Mouse (Mus musculus) right cerebral cortex, postnatal 4 days (tissue): Measurements from ENCODE around the gene Rasgrp3.

Experiments used
- DNase-seq: peaks from one replicate; pipeline ENCODE4 v3.0.0-alpha.2; 2022

Gene Rasgrp3

GRCm38 (mm10) chr17:75506097-75506675 lies 70.5 kb downstream of the Rasgrp3 start:
- no peak for DNase-seq

DNA sequence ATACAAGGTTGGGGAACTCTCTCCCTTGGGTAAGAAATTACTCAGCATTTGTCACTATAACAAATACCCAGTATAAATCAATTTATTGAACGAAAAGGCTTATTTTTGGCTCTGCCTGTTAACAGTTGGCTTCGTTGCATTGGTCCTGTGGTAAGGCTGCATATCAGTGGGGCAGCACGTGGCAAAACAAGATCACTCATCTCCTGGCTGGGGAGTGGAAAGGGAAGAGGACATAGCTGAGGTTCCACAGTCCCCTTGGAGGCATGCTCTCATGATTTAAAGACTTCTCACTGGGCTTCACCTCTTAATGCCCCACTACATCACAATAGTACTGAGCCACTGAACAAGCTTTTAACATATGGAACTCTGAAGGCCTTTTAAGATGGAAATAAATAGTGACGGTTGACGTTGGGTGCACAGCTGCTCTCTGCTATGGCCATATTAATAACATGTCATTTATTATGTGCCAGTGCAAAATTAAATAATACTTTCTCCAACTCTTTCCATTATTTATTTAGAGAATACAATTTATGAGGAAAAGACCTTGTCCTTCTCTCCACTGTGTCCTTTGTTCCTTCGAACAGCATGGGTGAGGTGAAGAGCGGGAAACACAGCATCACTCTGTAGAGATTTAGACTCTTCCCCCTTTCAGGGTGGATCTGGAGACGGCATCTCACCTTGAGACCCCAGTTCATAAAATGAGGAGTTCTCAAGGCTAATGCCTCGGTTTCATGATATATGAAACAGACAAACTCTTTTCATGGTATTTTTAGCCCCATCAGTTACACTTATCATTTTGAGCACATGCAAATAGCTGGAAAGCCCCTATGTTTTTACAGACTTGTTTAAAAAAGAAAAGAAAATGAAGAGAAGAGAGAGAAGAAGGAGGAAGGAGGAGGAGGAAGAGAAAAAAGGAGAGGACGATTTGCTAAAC lies 71.3 kb downstream of the Rasgrp3 start:
- no peak for DNase-seq

DNA sequence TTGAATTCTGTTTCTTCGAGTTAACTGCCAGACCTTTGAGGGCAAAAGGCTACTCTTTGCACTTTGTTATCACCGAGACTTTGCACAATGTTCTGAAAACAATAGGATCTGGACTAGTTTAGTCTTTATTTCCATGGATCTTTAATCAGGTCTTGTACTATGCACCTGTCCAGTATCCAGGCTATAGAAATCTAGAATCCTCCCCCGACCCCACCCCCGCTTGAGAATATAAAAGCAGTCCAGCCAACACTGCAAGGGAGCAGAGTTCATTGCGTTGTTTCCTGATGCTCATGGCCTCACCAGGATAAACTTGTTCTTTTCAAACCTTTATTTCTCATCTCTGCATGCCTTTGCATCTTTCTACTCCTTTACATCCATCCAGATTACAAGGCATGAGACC lies 73.6 kb downstream of the Rasgrp3 start:
- no peak for DNase-seq

DNA sequence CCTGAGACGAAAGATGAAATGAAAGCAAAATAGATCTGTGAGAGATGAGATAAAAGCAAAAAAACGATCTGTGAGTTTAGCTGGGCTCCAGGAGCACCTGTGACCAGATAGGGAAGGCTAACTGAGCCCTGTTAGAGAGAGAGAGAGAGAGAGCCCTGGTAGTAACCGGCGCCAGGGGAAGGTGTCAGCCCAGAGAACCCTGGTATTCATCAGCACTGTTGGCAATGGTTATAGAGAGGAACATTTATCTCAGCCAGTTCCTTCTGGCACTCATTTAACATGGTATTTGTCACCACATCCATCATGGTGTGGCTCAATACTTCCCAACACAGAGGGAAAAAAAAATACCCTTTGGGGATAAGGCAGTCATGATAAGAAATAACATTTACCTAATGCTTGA lies 80.9 kb downstream of the Rasgrp3 start:
- no peak for DNase-seq

- no peak for DNase-seq
These were observed 82.6 kb downstream of the Rasgrp3 start for GRCm38 (mm10) chr17:75518181-75518901.

GRCm38 (mm10) chr17:75519239-75519900 lies 83.7 kb downstream of the Rasgrp3 start:
- no peak for DNase-seq

DNA sequence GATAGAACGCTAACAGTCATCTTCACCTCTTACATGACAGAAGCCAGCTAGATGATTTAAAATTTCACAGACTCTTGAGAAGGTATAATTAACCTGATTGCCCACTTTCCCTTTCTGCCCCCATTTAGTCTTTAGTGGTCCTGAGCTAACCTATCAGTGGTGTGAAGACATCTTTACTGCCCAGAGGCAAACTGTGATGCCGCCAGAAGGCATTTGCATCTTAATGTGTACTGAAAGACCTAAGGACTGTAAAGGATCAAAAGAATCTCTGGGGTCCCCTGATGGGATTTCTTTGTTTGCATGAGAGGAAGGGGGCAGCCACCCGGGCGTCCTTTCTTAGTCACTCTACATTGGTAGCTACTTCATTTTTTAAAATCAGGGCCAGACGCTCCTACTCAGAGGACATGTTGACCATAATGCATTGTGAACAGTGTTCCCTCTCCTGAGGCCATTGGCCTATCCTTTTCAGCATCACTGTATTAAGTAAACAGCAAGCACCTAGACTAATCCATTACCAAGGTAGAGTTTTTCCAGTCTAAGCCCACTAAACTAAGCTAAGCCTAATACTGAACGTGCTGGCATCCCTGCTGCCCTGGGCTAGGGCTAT lies 85.6 kb downstream of the Rasgrp3 start:
- DNase-seq = no peak

DNA sequence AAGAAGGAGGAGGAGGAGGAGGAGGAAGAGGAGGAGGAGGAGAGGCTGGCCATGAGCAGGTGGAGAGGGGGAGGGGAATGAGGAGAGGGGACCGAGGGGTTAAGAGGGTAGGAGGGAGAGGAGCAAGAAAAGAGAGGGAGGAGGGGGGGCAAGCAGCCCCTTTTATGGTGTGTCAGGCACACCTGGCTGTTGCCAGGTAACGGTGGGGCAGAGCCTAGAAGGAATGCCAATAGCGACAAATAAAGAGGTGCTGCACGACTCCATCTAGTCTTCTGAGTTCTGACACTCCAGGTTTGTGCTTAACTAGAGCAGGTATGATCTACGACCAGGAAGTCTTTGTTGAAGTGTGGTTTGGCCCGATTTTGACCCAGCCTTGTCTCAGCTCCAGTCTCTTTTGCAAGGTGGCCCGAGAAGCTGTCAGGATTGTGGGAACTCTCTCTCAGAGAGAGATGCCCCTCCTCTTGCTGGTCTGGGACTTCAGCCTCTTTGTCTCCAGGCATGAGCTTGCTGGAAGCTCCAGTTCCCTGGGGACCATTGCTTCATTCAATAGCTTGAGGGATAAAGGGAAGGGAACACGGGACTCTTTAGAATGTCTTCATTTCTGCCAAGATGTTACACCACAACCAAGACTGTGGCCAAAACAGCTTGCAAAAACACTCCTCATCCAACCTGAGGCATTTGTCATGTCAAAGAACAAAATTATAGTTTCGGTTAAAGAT lies 86.8 kb downstream of the Rasgrp3 start:
- DNase-seq = no peak

GRCm38 (mm10) chr17:75523812-75524211 lies 88.1 kb downstream of the Rasgrp3 start:
- no peak for DNase-seq

- DNase-seq = no peak
These were observed 90.7 kb downstream of the Rasgrp3 start for GRCm38 (mm10) chr17:75526411-75526810.

DNA sequence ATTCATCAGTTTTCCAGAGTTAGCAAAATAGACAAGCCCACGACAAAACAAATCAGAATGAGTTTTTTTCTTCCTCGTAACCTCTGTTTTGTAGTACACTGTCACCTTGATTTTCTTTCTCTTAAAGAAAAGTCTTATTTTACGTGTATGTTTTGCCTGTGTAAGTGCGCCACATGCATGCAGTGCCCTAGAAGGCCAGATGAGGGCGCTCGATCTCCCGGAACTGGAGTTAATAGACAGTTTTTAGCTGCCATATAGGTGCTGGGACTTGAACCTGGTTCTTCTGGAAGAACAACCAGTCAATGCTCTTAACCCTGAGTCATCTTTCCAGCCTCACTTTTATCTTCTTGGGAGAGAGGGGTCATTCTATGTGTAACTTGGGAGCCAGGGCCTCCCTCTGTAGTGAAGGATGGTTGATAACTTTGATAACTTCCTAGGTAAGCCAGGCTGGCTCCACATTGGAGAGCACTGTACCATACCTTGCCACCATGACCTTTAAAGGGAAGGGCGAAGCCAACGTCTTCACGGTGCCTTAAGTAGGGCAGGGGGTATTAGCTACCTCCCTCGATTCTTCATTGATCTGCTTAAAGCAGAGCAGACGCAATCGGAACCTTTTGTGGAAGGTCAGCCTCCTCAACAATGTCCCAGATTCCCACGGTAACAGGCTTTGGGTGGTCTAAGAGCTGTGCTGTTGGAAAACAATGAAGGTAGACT lies 93.7 kb downstream of the Rasgrp3 start:
- DNase-seq = no peak

DNA sequence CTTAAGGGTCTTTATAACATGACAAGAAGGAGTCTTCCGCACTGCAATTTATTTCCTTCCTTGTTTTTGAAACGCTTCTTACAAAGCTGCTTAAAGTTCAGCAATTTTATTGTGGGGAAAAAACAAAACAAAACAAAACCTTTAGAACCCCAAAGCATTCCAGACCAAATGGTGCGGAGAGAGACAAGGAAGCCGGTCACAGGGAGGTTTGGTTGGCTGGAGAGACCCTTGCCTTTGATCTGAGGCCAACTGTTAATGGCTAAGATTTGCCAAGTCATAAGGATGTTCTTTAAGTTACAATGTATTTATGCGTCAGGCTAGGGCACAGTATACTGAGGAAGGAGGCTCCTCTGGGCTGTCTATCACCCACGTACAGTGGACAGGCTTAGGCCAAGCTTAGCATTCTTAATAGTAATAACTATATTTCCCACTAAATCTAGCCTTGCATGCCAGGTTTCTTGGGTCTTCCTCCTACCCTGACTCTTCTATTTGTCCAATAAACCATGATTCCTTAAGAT lies 96.8 kb downstream of the Rasgrp3 start:
- DNase-seq = no peak

GRCm38 (mm10) chr17:75534314-75535020 lies 98.8 kb downstream of the Rasgrp3 start:
- DNase-seq = no peak

- no peak for DNase-seq
These were observed 99.9 kb downstream of the Rasgrp3 start for GRCm38 (mm10) chr17:75535612-75536011.

GRCm38 (mm10) chr17:75536396-75537049 lies 100.8 kb downstream of the Rasgrp3 start:
- peak; percentile 37 for DNase-seq

DNA sequence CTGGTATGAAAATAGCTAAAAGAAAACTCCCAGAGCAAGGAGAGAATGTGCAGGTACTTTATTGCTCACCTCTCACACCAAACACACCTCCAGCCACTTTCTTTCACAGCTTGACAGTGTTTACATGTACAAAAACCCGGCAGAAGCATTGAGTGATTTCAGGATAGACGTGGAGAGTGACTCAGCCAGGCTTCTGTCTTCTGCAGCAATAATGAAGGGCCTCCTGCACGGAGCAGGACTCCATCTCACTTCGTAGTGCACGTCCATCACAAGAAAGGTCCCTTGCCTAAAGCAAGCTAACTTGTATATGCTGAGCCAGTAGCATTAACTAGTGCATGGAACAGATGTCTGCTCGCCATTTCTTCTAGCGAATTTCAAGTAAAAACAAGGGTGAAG lies 101.4 kb downstream of the Rasgrp3 start:
- DNase-seq = no peak

GRCm38 (mm10) chr17:75538431-75538830 lies 102.7 kb downstream of the Rasgrp3 start:
- no peak for DNase-seq

DNA sequence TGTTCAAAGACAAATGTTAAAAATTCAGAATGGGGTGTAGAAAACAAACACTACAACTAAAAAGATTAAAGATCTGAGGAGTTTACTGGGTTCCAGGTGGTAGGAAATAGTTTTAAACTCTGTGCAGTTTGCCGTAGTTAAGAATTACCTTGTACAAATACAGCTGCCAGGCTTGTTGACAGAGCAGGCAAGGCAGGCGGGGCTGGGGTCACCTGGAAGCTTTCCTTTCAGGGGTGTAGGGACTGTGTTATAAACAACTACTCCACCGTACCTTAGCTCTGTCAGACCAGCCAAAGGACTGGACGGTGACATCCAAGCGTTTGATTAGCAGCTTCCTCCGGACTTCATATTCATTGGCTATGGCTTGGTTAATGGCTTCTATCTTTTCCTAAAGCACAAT lies 103.4 kb downstream of the Rasgrp3 start:
- no peak for DNase-seq

GRCm38 (mm10) chr17:75539841-75540240 lies 104.1 kb downstream of the Rasgrp3 start:
- DNase-seq = no peak

- DNase-seq = no peak
These were observed 107.7 kb downstream of the Rasgrp3 start for GRCm38 (mm10) chr17:75543434-75543833.
